Mouse (Mus musculus) olfactory bulb, adult 2 months (tissue): ENCODE measurements around the gene E2f6.

Source experiments
- CTCF ChIP-seq: fragments of 200-500 bp; IDR thresholded peaks from 2 replicates; pipeline ENCODE4 v1.5.1; 2012; ENCODE audit warnings: low read depth, mild to moderate bottlenecking, low read length, moderate library complexity; ENCODE audit not compliant: insufficient read depth
- POLR2A ChIP-seq: fragments of 200-500 bp; IDR thresholded peaks from 2 replicates; pipeline ENCODE4 v1.6.1; 2012; ENCODE audit warnings: mild to moderate bottlenecking, low read depth, low read length, moderate library complexity; ENCODE audit not compliant: insufficient read depth

- TF ChIP-seq POLR2A (no peak), CTCF (no peak)
These were observed 10.0 kb downstream of the E2f6 start for GRCm38 (mm10) chr12:16820761-16821160.
